Mouse (Mus musculus) midbrain, embryonic 10.5 days (tissue): ENCODE data around the gene Olfr347. TPM values are rescaled to one million over a fixed set of nuclear protein-coding genes. Genes with fewer than 3 reads are reported as not detected.

Experiments used
- DNase-seq: peaks from one replicate; pipeline ENCODE4 v3.0.0-alpha.2; 2017; ENCODE audit warnings: low spot score
- H3K27ac ChIP-seq: fragments of 300-500 bp; sonication (generic); replicated peaks from 2 replicates; pipeline ENCODE4 v1.5.1; 2016; ENCODE audit warnings: mild to moderate bottlenecking
- H3K27me3 ChIP-seq: fragments of 300-500 bp; sonication (generic); 2 replicates; pipeline ENCODE4 v1.6.1; 2016; ENCODE audit warnings: low read depth, mild to moderate bottlenecking; ENCODE audit not compliant: poor library complexity, severe bottlenecking
- H3K36me3 ChIP-seq: fragments of 300-500 bp; sonication (generic); 2 replicates; pipeline ENCODE4 v1.6.1; 2016; ENCODE audit warnings: mild to moderate bottlenecking, moderate library complexity
- H3K4me1 ChIP-seq: fragments of 300-500 bp; sonication (generic); 2 replicates; pipeline ENCODE4 v1.6.1; 2016
- H3K4me3 ChIP-seq: fragments of 300-500 bp; sonication (generic); 2 replicates; pipeline ENCODE4 v1.5.1; 2016; ENCODE audit warnings: mild to moderate bottlenecking, moderate library complexity
- H3K9me3 ChIP-seq: fragments of 300-500 bp; sonication (generic); replicated peaks from 2 replicates; pipeline ENCODE4 v1.6.1; 2016; ENCODE audit warnings: mild to moderate bottlenecking
- WGBS: fragments of 180-500 bp; shearing (Covaris S2); methylation state at CpG from one replicate; pipeline ENCODE4 v1.1.7; 2016; 5-methylcytosine and 5-hydroxymethylcytosine counted together
- polyA plus RNA-seq: library from polyadenylated mRNA; unstranded; fragments of >200 nt; fragmentation: Nextera tagmentation; extraction: Ambion mirVana; gene quantifications from 2 replicates; pipeline ENCODE4 v1.2.1, GENCODE M21; 2016

Olfr347 gene
- polyA plus RNA-seq = not detected in 2 replicates

DNA sequence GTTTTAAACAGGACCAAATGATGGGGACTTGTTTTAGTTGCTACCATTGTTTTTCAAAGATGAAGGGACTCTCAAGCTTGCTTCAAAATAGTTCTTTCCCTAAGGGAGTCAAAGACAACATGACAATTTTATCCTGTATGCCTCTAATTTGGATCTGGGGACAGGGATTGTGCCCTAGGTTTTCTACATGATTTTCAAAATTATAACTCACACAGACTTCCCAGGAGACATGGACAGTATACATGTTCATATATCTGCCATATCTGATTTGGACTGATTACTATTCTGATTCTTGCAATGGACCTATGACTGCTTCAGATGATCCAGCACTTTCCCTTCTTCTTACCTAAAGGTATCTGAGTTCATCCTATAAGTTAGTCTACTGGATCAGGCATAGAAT lies at the start of gene Olfr347:
Olfr347 (plus strand) TSS at position 301 of the 400 bp plus-strand sequence.
- Histone ChIP-seq H3K27me3 (no peaks in the 10 kb centered on the region), H3K36me3 (no peaks in the 10 kb centered on the region), H3K4me3 (no peak within 1 kb of the TSS), H3K4me1 (no peaks in the 10 kb centered on the region), H3K9me3 (peaks cover 38% of the 10 kb centered on the region), H3K27ac (no peak within 1 kb of the TSS)
- DNase-seq = no peak

- H3K36me3 ChIP-seq = no peaks in the 10 kb centered on the region
- no peak within 1 kb of the TSS for H3K4me3 ChIP-seq
- WGBS = 90% methylated on average over 1 of the region's 1 CpGs
- no peaks in the 10 kb centered on the region for H3K4me1 ChIP-seq
- no peak within 1 kb of the TSS for H3K27ac ChIP-seq
- no peak for DNase-seq
- peaks cover 35% of the 10 kb centered on the region; the same call in 1 of the 2 replicates for H3K9me3 ChIP-seq
- no peaks in the 10 kb centered on the region for H3K27me3 ChIP-seq
Observed at GRCm38 (mm10) chr2:36685488-36685887, 46.2 kb upstream of the Olfr347 start, which contains the start of gene Olfr346. Gene Olfr346, plus strand, starts transcription at chr2:36685788.

DNA sequence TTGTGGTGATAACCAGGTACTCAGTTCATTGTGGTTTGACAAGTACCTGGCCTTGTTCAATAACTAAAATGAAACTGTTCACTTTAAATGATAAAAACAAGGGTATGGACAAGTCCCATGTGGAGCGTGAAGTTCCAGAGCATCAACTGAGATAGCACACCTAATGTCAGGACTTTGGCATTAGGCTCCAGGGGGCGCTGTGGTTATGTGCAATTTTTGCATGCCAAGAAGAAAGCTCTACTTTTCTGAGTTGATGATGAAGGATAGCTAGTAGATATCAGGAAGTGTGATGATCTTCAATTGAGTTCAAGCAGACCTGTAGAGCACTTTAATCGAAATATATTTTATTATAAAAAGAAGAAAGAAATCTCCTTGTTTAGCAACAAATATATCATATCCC lies 4.5 kb downstream of the Olfr347 start:
- no peaks in the 10 kb centered on the region for H3K4me1 ChIP-seq
- no peak overlapping the region for H3K27ac ChIP-seq
- no peak for DNase-seq
- WGBS = 68% methylated on average over 3 of the region's 3 CpGs
- H3K27me3 ChIP-seq = no peaks in the 10 kb centered on the region
- no peaks in the 10 kb centered on the region for H3K36me3 ChIP-seq
- H3K4me3 ChIP-seq = no peak overlapping the region
- H3K9me3 ChIP-seq = peaks cover 27% of the 10 kb centered on the region

DNA sequence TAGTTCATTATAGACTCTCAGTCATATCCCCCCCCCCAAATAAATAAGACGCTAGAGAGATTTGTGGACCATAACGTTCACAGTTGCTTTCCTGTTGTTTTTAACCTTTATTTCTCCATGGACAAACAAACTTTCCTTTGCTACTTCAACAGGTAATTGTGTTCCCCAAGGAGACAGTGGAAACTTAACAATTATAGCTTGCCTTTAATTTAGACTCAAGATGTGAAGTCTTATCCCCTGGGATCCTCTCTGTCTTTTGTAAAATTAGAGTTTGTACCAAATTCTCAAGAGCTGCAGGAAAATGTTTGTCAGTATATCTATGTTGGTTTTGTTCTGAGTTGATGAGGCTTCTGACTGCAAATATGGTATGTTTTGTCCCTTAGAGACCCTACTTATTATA lies 52.3 kb downstream of the Olfr347 start, which contains the start of gene Olfr348:
Olfr348 (plus strand) TSS at position 301 of the 400 bp plus-strand sequence.
- Histone ChIP-seq H3K9me3 (peaks cover 29% of the 10 kb centered on the region), H3K4me1 (no peaks in the 10 kb centered on the region), H3K27me3 (no peaks in the 10 kb centered on the region), H3K36me3 (no peaks in the 10 kb centered on the region), H3K27ac (no peak within 1 kb of the TSS), H3K4me3 (no peak within 1 kb of the TSS)
- DNase-seq = no peak
- 77% methylated on average over 2 of the region's 2 CpGs for WGBS

Other genes starting within 250 kb of the Olfr347 start
- not detected in 2 replicates for gene Olfr341, start 249.4 kb upstream of the Olfr347 start, polyA plus RNA-seq
- not detected in 2 replicates for gene Olfr342, start 206.9 kb upstream of the Olfr347 start, polyA plus RNA-seq
- not detected in 2 replicates for gene Olfr344, start 165.2 kb upstream of the Olfr347 start, polyA plus RNA-seq
- gene Olfr345, start 91.9 kb upstream of the Olfr347 start, polyA plus RNA-seq = not detected in 2 replicates
- not detected in 2 replicates for gene Olfr346, start 46.1 kb upstream of the Olfr347 start, polyA plus RNA-seq
- not detected in 2 replicates for gene Olfr348, start 52.4 kb downstream of the Olfr347 start, polyA plus RNA-seq
- gene Olfr50, start 58.6 kb downstream of the Olfr347 start, polyA plus RNA-seq = not detected in 2 replicates
- not detected in 2 replicates for gene Olfr3, start 85.1 kb downstream of the Olfr347 start, polyA plus RNA-seq
- gene Olfr350, start 114.4 kb downstream of the Olfr347 start, polyA plus RNA-seq = not detected in 2 replicates
- gene Olfr351, start 130.8 kb downstream of the Olfr347 start, polyA plus RNA-seq = not detected in 2 replicates
- not detected in 2 replicates for gene Olfr352, start 136.6 kb downstream of the Olfr347 start, polyA plus RNA-seq
- gene Olfr353, start 161.0 kb downstream of the Olfr347 start, polyA plus RNA-seq = not detected in 2 replicates
- not detected in 2 replicates for gene Olfr354, start 173.8 kb downstream of the Olfr347 start, polyA plus RNA-seq
- gene Olfr355, start 197.0 kb downstream of the Olfr347 start, polyA plus RNA-seq = not detected in 2 replicates
- not detected in 2 replicates for gene Olfr356, start 205.2 kb downstream of the Olfr347 start, polyA plus RNA-seq